Mouse (Mus musculus) liver, postnatal 0 days (tissue): ENCODE data around the gene Map3k21. TPM values are rescaled to one million over a fixed set of nuclear protein-coding genes. Genes with fewer than 3 reads are reported as not detected.

Source experiments
- ATAC-seq: fragments of 200-750 bp; cut with Nextera tagmentation; 2 replicates; pipeline ENCODE4 v1.8.0; 2017; ENCODE audit warnings: mild to moderate bottlenecking, moderate library complexity
- DNase-seq: peaks from one replicate; pipeline ENCODE4 v3.0.0-alpha.2; 2016
- H3K27ac ChIP-seq: fragments of 300-500 bp; sonication (generic); 2 replicates; pipeline ENCODE4 v1.5.1; 2014; ENCODE audit warnings: antibody characterized with exemption, moderate library complexity, mild to moderate bottlenecking, low read depth
- H3K27me3 ChIP-seq: fragments of 300-500 bp; sonication (generic); 2 replicates; pipeline ENCODE4 v1.6.1; 2014; ENCODE audit warnings: low read length, control low read depth, mixed read lengths; ENCODE audit not compliant: insufficient read depth
- H3K36me3 ChIP-seq: fragments of 300-500 bp; sonication (generic); replicated peaks from 2 replicates; pipeline ENCODE4 v1.6.1; 2014; ENCODE audit warnings: mild to moderate bottlenecking, control low read depth, low read length, moderate library complexity, mixed read lengths; ENCODE audit not compliant: insufficient read depth
- H3K4me1 ChIP-seq: fragments of 300-500 bp; sonication (generic); 2 replicates; pipeline ENCODE4 v1.6.1; 2014; ENCODE audit warnings: antibody characterized with exemption, mild to moderate bottlenecking, control low read depth; ENCODE audit not compliant: insufficient read depth
- H3K4me2 ChIP-seq: fragments of 300-500 bp; sonication (generic); 2 replicates; pipeline ENCODE4 v1.6.1; 2014; ENCODE audit warnings: low read depth, mild to moderate bottlenecking, low read length, moderate library complexity, mixed read lengths
- H3K4me3 ChIP-seq: fragments of 300-500 bp; sonication (generic); 2 replicates; pipeline ENCODE4 v1.5.1; 2014; ENCODE audit warnings: low read depth, low read length
- H3K9ac ChIP-seq: fragments of 300-500 bp; sonication (generic); replicated peaks from 2 replicates; pipeline ENCODE4 v1.6.1; 2014; ENCODE audit warnings: mild to moderate bottlenecking, moderate library complexity
- H3K9me3 ChIP-seq: fragments of 300-500 bp; sonication (generic); 2 replicates; pipeline ENCODE4 v1.6.1; 2016; ENCODE audit warnings: mild to moderate bottlenecking, control low read depth, low read length, mixed read lengths
- CTCF ChIP-seq: sonication (generic); IDR thresholded peaks from 2 replicates; pipeline ENCODE4 v1.5.1; 2016; ENCODE audit warnings: antibody characterized with exemption, low read depth
- EP300 ChIP-seq: IDR thresholded peaks from 2 replicates; pipeline ENCODE4 v1.6.1; 2016; ENCODE audit warnings: antibody characterized with exemption, low read depth, mild to moderate bottlenecking
- WGBS: fragments of 180-500 bp; shearing (Covaris S2); extraction: QIAGEN DNeasy Blood & Tissue Kit; methylation state at CpG from one replicate; pipeline ENCODE4 v1.1.7; 2014; ENCODE audit not compliant: insufficient replicate concordance; 5-methylcytosine and 5-hydroxymethylcytosine counted together
- polyA plus RNA-seq: library from polyadenylated mRNA; unstranded; fragments of >200 nt; fragmentation: Nextera tagmentation; extraction: Ambion mirVana; gene quantifications from 2 replicates; pipeline ENCODE4 v1.2.1, GENCODE M21; 2015

Gene Map3k21
- 0.39 and 0.56 TPM in 2 replicates for polyA plus RNA-seq

DNA sequence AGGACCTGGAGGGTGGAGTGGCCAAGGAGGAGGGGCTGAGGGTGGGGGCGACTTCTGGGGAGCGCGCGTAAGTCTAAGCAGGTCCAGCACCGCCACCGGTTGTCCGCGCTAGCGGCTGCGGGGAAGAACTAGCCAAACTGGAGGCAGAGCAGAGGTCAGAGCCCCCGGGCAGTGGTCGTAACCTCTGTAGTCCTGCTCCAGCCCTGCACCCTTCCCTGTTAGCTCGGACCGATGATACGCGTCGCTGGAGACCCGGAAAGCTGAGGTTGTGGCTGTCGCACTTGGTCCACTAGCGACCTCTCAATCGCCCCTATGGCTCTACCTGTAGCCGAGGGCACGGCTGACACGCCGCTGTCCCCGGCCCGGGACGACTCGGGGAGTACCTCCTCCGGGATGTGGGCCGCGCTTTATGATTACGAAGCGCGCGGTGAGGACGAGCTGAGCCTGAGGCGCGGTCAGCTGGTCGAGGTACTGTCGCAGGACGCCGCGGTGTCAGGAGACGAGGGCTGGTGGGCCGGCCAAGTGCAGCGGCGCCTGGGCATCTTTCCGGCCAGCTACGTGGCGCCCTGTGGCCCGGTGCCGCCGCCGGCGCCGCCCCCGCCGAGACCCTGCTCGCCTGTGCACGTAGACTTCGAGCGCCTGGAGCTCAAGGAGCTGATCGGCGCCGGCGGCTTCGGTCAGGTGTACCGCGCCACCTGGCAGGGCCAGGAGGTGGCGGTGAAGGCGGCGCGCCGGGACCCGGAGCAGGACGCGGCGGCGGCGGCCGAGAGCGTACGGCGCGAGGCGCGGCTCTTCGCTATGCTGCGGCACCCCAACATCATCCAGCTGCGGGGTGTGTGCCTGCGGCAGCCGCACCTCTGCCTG is at the start of gene Map3k21:
TSS of gene Map3k21 (plus strand) at position 86 of the 864 bp plus-strand sequence.
- 1% methylated on average over 78 of the region's 93 CpGs for WGBS
- peak; percentile 52 for ATAC-seq
- peaks cover 38% of the 10 kb centered on the region for H3K27me3 ChIP-seq
- no peaks in the 10 kb centered on the region for H3K9me3 ChIP-seq
- peak within 1 kb of the TSS; percentile 53 for H3K9ac ChIP-seq
- H3K4me3 ChIP-seq: peak within 1 kb of the TSS; percentile 51
- DNase-seq: peak; percentile 40
- TF ChIP-seq CTCF: no peak
- no peak for TF ChIP-seq EP300
- no peaks in the 10 kb centered on the region for H3K36me3 ChIP-seq
- peak within 1 kb of the TSS; percentile 84 for H3K27ac ChIP-seq
- H3K4me2 ChIP-seq: peak within 1 kb of the TSS; percentile 77
- H3K4me1 ChIP-seq: peaks cover 5% of the 10 kb centered on the region; the same call in 1 of the 2 replicates

DNA sequence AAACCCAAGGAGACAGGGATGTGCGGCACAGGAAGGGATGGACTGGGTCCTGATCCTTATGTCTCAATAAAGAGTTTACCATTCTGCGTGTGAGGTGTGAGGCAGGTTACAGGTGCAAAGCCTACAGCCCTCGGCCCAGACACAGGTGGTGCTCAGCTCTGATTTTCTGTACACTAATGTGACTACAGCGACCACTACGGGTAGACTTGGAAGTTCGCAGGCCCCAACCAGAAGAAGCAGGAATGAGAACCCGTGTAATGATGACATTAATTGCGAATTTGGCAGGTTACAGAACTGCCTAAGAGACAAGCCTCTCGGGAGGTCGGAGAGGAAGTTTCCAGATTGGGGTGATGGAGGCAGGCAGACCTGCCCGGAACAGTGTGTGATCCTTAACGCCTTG is 44.1 kb upstream of the Map3k21 start:
- no peaks in the 10 kb centered on the region for H3K9me3 ChIP-seq
- H3K27me3 ChIP-seq: no peaks in the 10 kb centered on the region
- H3K36me3 ChIP-seq: no peaks in the 10 kb centered on the region
- DNase-seq: no peak
- WGBS: 74% methylated on average over 12 of the region's 12 CpGs
- H3K4me3 ChIP-seq: no peak overlapping the region
- H3K9ac ChIP-seq: no peak overlapping the region
- H3K27ac ChIP-seq: no peak overlapping the region
- no peak overlapping the region for H3K4me2 ChIP-seq
- no peak for TF ChIP-seq EP300
- ATAC-seq: no peak
- no peaks in the 10 kb centered on the region for H3K4me1 ChIP-seq

DNA sequence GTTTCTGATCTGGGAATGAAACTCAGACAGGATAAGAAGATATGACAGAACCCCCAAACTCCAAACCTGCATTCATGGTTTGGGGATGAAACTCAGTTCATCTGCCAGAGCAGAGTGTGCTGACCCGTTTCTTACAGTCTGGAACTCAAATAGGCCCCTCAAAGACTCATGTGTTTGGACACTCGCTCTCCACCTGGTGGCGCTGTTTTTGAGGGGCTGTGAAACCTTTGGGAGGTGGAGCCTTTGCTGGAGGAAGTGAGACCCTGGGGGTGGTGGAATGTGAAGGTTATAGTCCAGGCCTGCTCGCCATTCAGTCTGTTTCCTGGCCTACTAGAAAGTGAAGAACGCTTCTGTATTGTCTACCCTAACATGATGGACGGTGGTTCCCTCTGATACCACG is 41.7 kb upstream of the Map3k21 start:
- TF ChIP-seq CTCF (peak; percentile 36; the same call in 1 of the 2 replicates), EP300 (no peak)
- H3K4me1 ChIP-seq: no peaks in the 10 kb centered on the region
- H3K36me3 ChIP-seq: no peaks in the 10 kb centered on the region
- ATAC-seq (no peak), DNase-seq (no peak)
- no peak overlapping the region for H3K4me2 ChIP-seq
- H3K27ac ChIP-seq: no peak overlapping the region
- no peaks in the 10 kb centered on the region for H3K27me3 ChIP-seq
- H3K9me3 ChIP-seq: no peaks in the 10 kb centered on the region
- WGBS: 53% methylated on average over 7 of the region's 7 CpGs
- H3K4me3 ChIP-seq: no peak overlapping the region
- H3K9ac ChIP-seq: no peak overlapping the region

DNA sequence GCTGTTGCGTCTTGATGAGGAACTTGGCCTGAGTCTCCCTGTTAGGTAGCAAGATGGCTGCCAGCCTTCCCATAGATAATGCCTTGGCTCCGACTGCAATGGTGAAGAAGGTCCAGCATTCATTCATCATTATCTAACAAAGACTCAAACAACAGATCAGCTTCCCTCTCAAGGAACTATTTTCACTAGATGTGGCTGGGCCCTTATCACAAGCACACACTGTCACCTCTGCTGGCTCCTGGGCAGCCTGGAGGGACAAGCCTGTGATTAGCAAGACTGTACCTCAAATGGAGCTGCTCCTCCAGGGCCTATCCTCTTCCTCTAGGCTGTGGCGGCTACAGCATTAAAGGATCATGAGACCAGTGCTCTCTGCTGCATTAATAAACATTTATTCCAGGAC is 40.5 kb upstream of the Map3k21 start:
- WGBS: 55% methylated on average over 3 of the region's 3 CpGs
- TF ChIP-seq EP300: peak; percentile 27; the same call in 1 of the 2 replicates
- TF ChIP-seq CTCF: no peak
- Histone ChIP-seq H3K4me1 (no peaks in the 10 kb centered on the region), H3K9me3 (no peaks in the 10 kb centered on the region), H3K27me3 (no peaks in the 10 kb centered on the region), H3K4me2 (no peak overlapping the region), H3K27ac (no peak overlapping the region), H3K4me3 (no peak overlapping the region), H3K9ac (no peak overlapping the region), H3K36me3 (no peaks in the 10 kb centered on the region)
- ATAC-seq: peak; percentile 58
- DNase-seq: no peak

DNA sequence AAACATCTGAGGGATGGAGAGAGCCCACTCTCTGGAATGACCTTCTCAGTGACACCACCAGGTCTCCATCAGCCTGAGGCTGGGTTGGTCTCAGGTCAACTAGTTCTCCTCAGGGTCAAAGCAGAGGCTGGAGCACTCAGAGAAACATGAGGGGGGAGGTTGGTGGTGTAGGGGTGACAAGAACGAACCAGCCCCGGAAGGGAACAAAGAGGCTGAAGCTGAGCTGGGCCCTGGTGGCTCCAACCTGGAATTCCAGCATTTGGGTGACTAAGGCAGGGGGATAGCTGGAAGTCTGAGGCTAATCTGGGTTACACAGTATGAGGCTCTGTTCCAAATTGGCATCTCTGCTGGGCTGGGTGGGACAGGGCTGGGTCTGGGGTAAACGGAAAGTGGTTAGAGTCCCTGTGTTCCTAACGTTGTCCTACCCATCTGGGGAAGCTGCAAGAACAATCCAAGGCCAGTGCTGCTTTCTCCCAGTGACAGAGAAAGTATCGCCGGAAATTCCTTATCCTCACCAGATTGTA is 40.0 kb upstream of the Map3k21 start:
- H3K27ac ChIP-seq: no peak overlapping the region
- no peaks in the 10 kb centered on the region for H3K4me1 ChIP-seq
- no peaks in the 10 kb centered on the region for H3K27me3 ChIP-seq
- no peak for DNase-seq
- no peaks in the 10 kb centered on the region for H3K36me3 ChIP-seq
- no peaks in the 10 kb centered on the region for H3K9me3 ChIP-seq
- H3K4me3 ChIP-seq: no peak overlapping the region
- 34% methylated on average over 6 of the region's 6 CpGs for WGBS
- TF ChIP-seq EP300 (no peak), CTCF (no peak)
- H3K4me2 ChIP-seq: no peak overlapping the region
- ATAC-seq: no peak
- H3K9ac ChIP-seq: no peak overlapping the region

DNA sequence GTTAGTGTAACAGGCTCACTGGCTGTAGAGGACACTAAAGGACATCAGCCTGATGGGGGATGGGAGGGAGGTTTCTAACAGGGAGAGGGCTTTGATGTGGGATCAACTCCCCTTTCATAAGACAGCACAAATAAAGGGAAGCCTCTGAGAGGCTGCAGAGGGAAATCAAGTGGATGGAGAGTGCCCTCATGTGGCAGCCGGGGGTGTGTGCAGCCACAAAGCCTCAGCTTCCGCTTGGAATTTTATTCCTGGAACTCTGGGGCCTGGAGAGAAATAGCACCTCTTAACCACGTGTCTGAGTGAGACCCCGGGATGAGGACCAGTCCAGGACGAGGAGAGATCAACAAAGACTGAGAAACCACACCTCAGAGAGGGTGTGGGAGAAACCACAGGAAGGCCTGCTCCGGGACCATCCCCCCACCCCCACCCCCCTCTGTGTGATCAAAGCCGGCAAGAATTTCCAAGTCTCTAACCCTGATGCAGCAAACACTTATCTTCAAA is 39.4 kb upstream of the Map3k21 start:
- TF ChIP-seq CTCF (peak; percentile 86), EP300 (no peak)
- Histone ChIP-seq H3K9me3 (no peaks in the 10 kb centered on the region), H3K4me3 (no peak overlapping the region), H3K27ac (no peak overlapping the region), H3K4me1 (no peaks in the 10 kb centered on the region), H3K36me3 (no peaks in the 10 kb centered on the region), H3K27me3 (no peaks in the 10 kb centered on the region), H3K9ac (no peak overlapping the region), H3K4me2 (no peak overlapping the region; the same call in 1 of the 2 replicates)
- 2% methylated on average over 7 of the region's 7 CpGs for WGBS
- peak; percentile 65 for DNase-seq
- peak; percentile 66 for ATAC-seq
